Mouse (Mus musculus) limb, embryonic 12.5 days (tissue): Measurements from ENCODE around the gene Zzz3. TPM values are rescaled to one million over a fixed set of nuclear protein-coding genes. Genes with fewer than 3 reads are reported as not detected.

Experiments used
- ATAC-seq: fragments of 200-750 bp; cut with Nextera tagmentation; 2 replicates; pipeline ENCODE4 v1.8.0; 2017; ENCODE audit warnings: low read depth, moderate TSS enrichment; ENCODE audit not compliant: insufficient number of reproducible peaks, insufficient read depth, low FRiP score, low TSS enrichment
- H3K27ac ChIP-seq: fragments of 300-500 bp; sonication (generic); 2 replicates; pipeline ENCODE4 v1.5.1; 2016; ENCODE audit warnings: mild to moderate bottlenecking, moderate library complexity
- H3K27me3 ChIP-seq: fragments of 300-500 bp; sonication (generic); 2 replicates; pipeline ENCODE4 v1.6.1; 2016; ENCODE audit warnings: mild to moderate bottlenecking, moderate library complexity
- H3K36me3 ChIP-seq: fragments of 300-500 bp; sonication (generic); 2 replicates; pipeline ENCODE4 v1.6.1; 2016; ENCODE audit warnings: mild to moderate bottlenecking, moderate library complexity
- H3K4me1 ChIP-seq: fragments of 300-500 bp; sonication (generic); replicated peaks from 2 replicates; pipeline ENCODE4 v1.6.1; 2016
- H3K4me2 ChIP-seq: fragments of 300-500 bp; sonication (generic); 2 replicates; pipeline ENCODE4 v1.6.1; 2016; ENCODE audit warnings: mild to moderate bottlenecking, moderate library complexity
- H3K4me3 ChIP-seq: fragments of 300-500 bp; sonication (generic); replicated peaks from 2 replicates; pipeline ENCODE4 v1.5.1; 2016; ENCODE audit warnings: mild to moderate bottlenecking
- H3K9ac ChIP-seq: fragments of 300-500 bp; sonication (generic); replicated peaks from 2 replicates; pipeline ENCODE4 v1.6.1; 2016; ENCODE audit warnings: mild to moderate bottlenecking, moderate library complexity
- H3K9me3 ChIP-seq: fragments of 300-500 bp; sonication (generic); 2 replicates; pipeline ENCODE4 v1.6.1; 2016; ENCODE audit warnings: mild to moderate bottlenecking, moderate library complexity
- WGBS: fragments of 180-500 bp; shearing (Covaris S2); methylation state at CpG from one replicate; pipeline ENCODE4 v1.1.7; 2016; 5-methylcytosine and 5-hydroxymethylcytosine counted together
- polyA plus RNA-seq: library from polyadenylated mRNA; unstranded; fragments of >200 nt; fragmentation: Nextera tagmentation; extraction: Ambion mirVana; gene quantifications from 2 replicates; pipeline ENCODE4 v1.2.1, GENCODE M21; 2016

Zzz3 gene
- 56.2 and 58.1 TPM in 2 replicates for polyA plus RNA-seq

DNA sequence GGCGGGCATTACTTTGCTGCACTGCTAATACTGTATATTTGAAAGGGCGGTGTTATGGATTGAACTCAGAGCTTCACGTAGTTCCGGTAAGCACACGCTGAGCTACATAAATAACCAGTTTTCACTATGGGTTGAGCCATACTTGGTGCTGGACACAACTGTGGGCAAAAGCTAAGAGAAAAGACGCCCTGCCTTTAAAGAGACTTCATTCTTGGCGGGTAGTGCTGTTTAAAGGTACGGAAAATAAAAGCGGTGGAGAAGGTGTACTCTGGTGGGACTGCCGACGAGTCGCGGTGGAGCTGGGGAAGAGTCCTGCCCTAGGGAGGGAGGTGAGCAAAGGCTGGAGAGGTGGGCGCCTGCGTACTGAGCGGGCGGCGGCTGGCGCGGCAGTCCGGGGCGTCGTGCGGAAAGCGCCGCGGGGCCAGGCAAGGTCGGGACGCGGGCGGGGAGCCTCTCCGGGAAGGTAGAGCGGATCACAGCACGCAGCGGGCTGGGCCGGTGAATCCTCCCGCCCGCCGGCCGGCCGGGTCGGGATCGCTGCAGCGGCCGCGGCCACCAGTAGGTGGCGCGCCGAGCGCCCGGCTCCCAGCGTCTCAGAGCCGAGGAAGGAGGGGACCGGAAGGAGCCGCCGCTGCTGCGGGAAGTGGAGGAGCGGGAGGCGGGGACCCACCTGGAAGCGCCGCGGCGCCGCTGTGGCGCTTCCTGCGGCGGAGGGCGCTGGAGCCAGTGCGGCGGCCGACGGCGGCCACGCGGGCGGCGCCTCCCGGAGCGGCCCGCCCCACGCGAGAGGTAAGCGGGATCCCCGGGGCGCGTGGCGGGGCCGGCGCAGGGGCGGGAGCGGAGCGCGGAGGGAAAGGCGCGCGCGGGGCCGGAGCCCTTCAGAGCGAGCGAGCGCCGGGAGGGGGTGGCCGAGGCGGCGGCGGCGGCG is at the start of gene Zzz3:
Gene Zzz3 (plus strand): TSS at position 124 of the 928 bp plus-strand sequence.
- under 1% methylated on average over 70 of the region's 108 CpGs for WGBS

DNA sequence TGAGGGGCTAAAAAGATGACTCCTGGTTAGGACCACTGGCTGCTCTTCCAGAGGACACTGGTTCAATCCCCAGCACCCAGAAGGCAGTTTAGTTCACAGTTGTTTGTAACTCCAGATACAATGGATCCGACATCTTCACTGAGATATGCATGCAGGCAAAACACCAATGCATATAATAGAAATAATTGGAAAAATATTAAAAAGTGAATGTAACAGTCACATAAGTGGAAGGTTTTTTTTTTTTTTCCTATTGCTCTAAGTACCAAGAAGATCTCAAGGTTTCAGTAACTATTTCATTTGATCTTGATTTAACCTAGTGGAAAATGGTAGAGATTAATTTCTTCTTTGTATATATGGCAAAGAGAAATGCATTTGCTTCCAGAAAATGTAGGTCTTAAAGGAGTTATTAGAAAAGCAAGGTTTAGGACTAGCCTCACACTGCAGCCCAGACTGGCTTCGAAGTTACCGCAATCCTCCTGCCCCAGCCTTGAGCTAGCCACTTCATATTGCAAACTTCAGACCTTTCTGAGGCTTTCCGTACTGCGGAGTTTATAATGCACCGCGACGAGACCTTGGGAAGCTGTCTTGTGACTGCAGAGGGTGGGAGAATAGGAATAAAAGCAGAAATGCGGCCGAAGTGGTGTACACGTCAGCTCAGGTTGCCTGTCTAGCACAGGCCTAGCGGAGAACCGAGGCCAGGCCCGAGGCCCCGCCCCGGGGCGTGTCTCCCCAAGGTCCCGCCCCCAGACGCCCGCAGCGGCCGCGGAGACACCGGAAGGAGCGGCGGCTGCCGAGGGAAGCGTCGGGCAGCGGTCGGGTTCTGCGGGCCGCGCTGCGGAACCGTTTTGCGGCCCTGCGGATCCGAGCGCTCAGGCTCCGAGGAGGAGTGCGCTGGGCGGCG is 49.3 kb upstream of the Zzz3 start, which contains the start of gene Usp33:
Gene Usp33 (plus strand): TSS at position 747 of the 901 bp plus-strand sequence.
- Histone ChIP-seq H3K27ac (peak within 1 kb of the TSS; percentile 78; the same call in 1 of the 2 replicates), H3K4me3 (peak within 1 kb of the TSS; percentile 71), H3K4me2 (peak within 1 kb of the TSS; percentile 61), H3K9ac (peak within 1 kb of the TSS; percentile 80), H3K36me3 (0 out of 2 replicates have a peak, but pooled peaks cover 4% of the 10 kb centered on the region), H3K4me1 (peaks cover 15% of the 10 kb centered on the region), H3K27me3 (no peaks in the 10 kb centered on the region), H3K9me3 (no peaks in the 10 kb centered on the region)
- ATAC-seq = peak; percentile 92
- WGBS = 6% methylated on average over 40 of the region's 44 CpGs

More for the DNA sequence above, at the start of gene Zzz3:
- no peaks in the 10 kb centered on the region for H3K9me3 ChIP-seq
- H3K36me3 ChIP-seq = peaks cover 27% of the 10 kb centered on the region; the same call in 1 of the 2 replicates
- H3K27ac ChIP-seq = peak within 1 kb of the TSS; percentile 98
- peak within 1 kb of the TSS; percentile 72 for H3K4me2 ChIP-seq
- peak within 1 kb of the TSS; percentile 73 for H3K4me3 ChIP-seq
- ATAC-seq = peak; percentile 91
- no peaks in the 10 kb centered on the region for H3K27me3 ChIP-seq
- peaks cover 25% of the 10 kb centered on the region for H3K4me1 ChIP-seq
- H3K9ac ChIP-seq = peak within 1 kb of the TSS; percentile 91

DNA sequence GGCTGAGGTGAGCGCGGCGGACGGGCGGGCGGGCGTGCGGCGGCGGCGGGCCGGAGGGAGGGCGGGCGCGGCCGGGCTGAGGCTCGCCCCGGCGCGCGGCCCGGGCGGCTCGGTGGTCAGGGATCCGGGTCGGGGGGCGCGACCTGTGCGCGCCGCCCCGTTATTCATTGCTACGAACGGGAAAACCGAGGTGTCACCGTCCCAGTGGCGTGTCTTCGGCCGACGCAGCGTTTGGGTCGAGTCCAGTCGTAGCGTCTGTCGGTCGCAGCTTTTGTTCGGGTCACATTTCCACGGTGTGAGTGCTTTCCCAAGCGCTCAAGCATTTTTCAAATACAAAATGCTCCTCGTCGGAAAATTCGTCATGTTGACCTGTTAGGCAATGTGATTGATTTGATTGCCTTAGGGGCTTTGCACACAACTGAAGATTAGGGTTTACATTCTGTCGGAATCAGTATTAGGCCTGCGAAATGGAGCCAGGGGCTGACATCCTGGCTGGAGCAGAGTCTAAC is 48.6 kb upstream of the Zzz3 start:
- under 1% methylated on average over 52 of the region's 54 CpGs for WGBS
- peak; percentile 45 for ATAC-seq
- peak overlapping the region; percentile 78; the same call in 1 of the 2 replicates for H3K27ac ChIP-seq

DNA sequence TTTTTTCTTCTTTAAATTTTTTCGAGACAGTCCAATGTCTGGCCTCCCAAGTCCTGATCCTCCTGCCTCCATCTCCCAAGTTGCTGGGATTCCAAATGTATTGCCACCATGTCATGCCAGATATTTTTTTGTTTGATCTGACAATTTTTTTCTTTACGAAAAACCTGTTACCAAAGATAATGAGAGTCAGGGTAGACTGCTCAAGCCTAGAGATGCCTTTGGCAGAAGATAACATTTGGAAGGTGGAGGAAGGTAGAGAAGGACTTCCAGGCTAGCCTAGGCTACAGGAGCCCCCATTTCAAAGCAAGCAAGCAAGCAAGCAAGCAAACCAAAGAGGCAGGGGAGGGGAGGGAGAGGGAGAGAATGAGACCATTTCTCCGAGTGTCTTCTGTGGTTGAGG is 48.0 kb upstream of the Zzz3 start:
- no peak overlapping the region for H3K27ac ChIP-seq
- H3K9me3 ChIP-seq = no peaks in the 10 kb centered on the region
- H3K9ac ChIP-seq = peak overlapping the region; percentile 80
- 54% methylated on average over 3 of the region's 3 CpGs for WGBS
- ATAC-seq = no peak
- no peaks in the 10 kb centered on the region for H3K27me3 ChIP-seq
- peaks cover 26% of the 10 kb centered on the region for H3K4me1 ChIP-seq
- H3K36me3 ChIP-seq = 0 out of 2 replicates have a peak, but pooled peaks cover 4% of the 10 kb centered on the region
- H3K4me3 ChIP-seq = peak overlapping the region; percentile 71
- H3K4me2 ChIP-seq = peak overlapping the region; percentile 61

More for the DNA sequence above, 48.6 kb upstream of the Zzz3 start:
- Histone ChIP-seq H3K4me3 (peak overlapping the region; percentile 71), H3K4me2 (peak overlapping the region; percentile 61), H3K9me3 (no peaks in the 10 kb centered on the region), H3K9ac (peak overlapping the region; percentile 80), H3K4me1 (peaks cover 21% of the 10 kb centered on the region), H3K27me3 (no peaks in the 10 kb centered on the region), H3K36me3 (0 out of 2 replicates have a peak, but pooled peaks cover 4% of the 10 kb centered on the region)

DNA sequence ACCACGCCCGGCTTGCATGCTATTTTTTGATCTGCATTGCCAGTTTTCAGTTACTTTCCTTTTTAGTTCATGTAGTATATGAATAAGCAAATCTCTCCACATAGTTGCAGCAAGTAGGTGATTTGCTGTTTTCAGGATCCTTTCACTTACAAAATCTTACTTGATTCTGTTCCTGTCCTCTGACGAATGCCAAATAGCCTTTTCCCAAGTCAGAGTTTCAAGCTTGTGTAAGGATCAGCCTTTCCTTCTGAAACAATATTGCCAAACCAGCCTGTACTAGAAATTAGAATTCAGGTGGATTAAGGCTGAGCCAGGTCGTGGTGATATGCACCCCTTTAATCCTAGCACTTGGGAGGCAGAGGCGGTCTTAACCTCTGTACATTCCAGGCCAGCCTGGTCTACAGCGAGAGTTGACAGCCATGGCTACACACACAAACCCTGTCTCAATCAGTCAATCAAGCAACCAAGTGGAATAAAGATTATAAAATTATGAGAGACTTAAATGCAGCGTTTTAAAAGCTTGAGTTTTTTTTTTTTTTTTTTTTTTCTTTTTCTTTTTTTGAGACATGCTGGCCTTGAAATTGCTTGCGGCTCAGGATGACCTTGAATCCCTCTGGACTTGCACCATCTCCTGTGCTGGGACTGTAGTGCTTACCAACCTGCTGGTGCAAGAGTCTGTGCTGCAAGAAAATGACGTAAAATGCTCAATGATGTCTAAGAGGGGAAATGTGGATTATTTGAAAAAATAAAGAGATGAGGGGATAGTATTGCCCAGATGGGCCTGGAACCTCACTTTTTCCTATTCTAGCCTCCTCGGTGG is 47.1 kb upstream of the Zzz3 start:
- Histone ChIP-seq H3K4me2 (no peak overlapping the region), H3K4me1 (peaks cover 32% of the 10 kb centered on the region), H3K9ac (no peak overlapping the region), H3K27me3 (no peaks in the 10 kb centered on the region), H3K4me3 (no peak overlapping the region), H3K36me3 (0 out of 2 replicates have a peak, but pooled peaks cover 4% of the 10 kb centered on the region), H3K9me3 (no peaks in the 10 kb centered on the region), H3K27ac (no peak overlapping the region)
- 91% methylated on average over 10 of the region's 10 CpGs for WGBS
- ATAC-seq = no peak

DNA sequence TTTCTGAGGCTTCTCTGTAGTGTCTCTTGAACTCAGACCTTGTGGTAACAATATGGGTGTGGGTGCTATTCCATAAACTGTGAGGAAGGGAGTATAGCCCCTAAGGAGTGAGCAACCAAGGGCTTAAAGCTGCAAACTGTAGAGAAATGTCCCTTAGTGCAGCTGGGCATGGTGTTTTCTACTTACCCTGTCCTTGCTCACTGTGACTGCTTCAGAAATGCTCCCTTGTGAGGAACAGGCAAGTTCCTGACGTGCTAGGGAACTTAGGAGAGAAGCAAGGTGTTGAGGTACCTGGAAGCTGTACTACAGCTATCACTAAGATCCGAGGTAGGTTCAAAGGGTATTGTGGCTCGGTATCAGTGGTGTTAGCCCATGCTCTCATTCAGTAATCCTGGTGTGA is 44.8 kb upstream of the Zzz3 start:
- Histone ChIP-seq H3K36me3 (0 out of 2 replicates have a peak, but pooled peaks cover 4% of the 10 kb centered on the region), H3K4me3 (no peak overlapping the region), H3K4me1 (peaks cover 39% of the 10 kb centered on the region), H3K27ac (no peak overlapping the region), H3K9me3 (no peaks in the 10 kb centered on the region), H3K9ac (0 out of 2 replicates have a peak overlapping the region, but pooled peaks have one; percentile 18), H3K4me2 (no peak overlapping the region), H3K27me3 (no peaks in the 10 kb centered on the region)
- ATAC-seq = no peak
- WGBS = 76% methylated on average over 3 of the region's 3 CpGs

DNA sequence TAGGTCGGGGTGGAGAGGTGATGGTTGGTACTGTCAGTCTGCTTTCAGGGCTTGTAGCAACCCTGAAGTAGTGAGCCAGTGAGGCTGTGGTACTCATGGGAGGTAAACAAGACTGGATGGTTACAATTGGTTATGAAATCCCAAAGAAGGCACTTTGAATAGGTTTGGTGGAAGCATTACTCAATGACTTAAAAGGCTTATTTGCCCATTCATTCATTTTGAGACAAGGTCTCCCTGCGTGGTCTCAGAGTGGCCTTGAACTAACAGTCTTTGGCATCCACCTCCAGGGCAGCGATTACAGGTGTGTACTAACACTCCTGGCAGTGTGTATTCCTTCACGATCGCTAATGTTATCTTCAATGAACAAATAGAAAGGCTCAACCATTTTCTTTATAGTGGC is 44.3 kb upstream of the Zzz3 start:
- H3K4me2 ChIP-seq = no peak overlapping the region
- H3K27ac ChIP-seq = no peak overlapping the region
- H3K4me3 ChIP-seq = no peak overlapping the region
- no peak overlapping the region for H3K9ac ChIP-seq
- WGBS = 89% methylated on average over 5 of the region's 5 CpGs
- H3K4me1 ChIP-seq = peaks cover 39% of the 10 kb centered on the region
- H3K36me3 ChIP-seq = 0 out of 2 replicates have a peak, but pooled peaks cover 4% of the 10 kb centered on the region
- ATAC-seq = no peak
- no peaks in the 10 kb centered on the region for H3K9me3 ChIP-seq
- no peaks in the 10 kb centered on the region for H3K27me3 ChIP-seq

DNA sequence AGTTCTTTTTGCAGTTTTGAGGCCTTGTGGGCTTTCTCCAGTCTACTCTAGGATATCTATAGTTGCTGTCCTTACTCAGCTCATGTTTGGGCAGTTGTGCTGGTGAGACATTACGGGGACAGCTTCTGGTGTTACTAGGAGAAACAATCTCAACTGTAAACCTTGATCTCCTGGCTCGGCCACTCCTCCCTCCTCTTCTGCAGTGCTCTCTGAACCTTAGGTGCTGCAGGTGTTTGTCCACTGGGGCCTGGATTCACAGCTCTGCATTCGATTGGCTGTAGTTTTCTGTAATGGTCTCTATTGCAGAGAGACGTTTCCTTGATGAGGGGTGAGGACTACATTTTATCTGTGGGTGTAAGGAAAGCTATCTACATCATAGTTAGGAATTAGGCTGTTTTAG is 43.0 kb upstream of the Zzz3 start:
- H3K27ac ChIP-seq = no peak overlapping the region
- 77% methylated on average over 4 of the region's 4 CpGs for WGBS
- peaks cover 38% of the 10 kb centered on the region for H3K4me1 ChIP-seq
- no peak overlapping the region for H3K9ac ChIP-seq
- H3K4me2 ChIP-seq = no peak overlapping the region
- H3K9me3 ChIP-seq = no peaks in the 10 kb centered on the region
- no peaks in the 10 kb centered on the region for H3K27me3 ChIP-seq
- H3K4me3 ChIP-seq = no peak overlapping the region
- peaks cover 11% of the 10 kb centered on the region; the same call in 1 of the 2 replicates for H3K36me3 ChIP-seq
- ATAC-seq = no peak

DNA sequence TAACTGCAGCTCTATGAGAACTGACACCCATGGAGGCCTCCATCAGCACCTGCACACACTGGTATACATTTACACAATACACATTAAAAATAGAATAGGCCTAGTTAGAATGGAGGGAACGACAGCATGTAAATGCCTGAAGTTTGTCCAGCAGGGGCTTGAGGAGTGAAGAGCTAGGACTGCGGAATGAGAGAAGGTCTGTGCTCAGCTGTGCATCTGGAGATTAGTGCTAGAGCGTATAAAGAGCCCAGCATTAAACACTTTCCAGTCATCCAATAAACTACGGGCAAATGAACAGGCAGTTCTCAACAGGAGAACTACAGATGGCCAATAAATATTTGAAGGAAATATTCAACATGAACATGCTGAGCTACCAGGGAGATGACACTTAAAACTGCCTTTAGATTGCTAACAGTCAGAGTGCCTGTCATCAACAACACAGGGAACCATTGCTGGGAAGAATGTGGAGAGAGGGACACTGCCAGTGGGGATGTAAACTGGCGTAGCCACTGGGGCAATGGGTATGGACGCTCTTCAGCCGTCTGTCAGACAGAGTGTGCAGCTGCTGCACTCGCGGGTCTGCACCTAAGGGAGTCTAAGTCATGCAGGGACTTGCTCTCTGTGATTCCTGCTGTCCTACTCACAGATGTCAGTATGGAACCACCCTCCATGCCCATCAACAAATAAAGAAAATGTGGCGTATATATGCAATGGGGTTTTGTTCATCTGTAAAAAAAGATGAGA is 41.7 kb upstream of the Zzz3 start:
- Histone ChIP-seq H3K9me3 (no peaks in the 10 kb centered on the region), H3K36me3 (peaks cover 11% of the 10 kb centered on the region; the same call in 1 of the 2 replicates), H3K4me3 (no peak overlapping the region), H3K9ac (no peak overlapping the region), H3K27ac (no peak overlapping the region), H3K4me1 (peaks cover 35% of the 10 kb centered on the region), H3K4me2 (no peak overlapping the region), H3K27me3 (no peaks in the 10 kb centered on the region)
- ATAC-seq = peak; percentile 44; the same call in 1 of the 2 replicates
- WGBS = 66% methylated on average over 10 of the region's 10 CpGs
